ENCODE assay signal across 11 mouse cellular contexts in genomic region chr14:14905530-14905852, GRCm38 (mm10).
DNase-seq lines count a peak whose midpoint lies in the region; ATAC-seq and TF ChIP-seq lines count a peak whose summit lies in the region.
"Had no signal": no experiment of that assay in that cellular context is flagged by ENCODE, and none has a peak within 500 bp of the region (broad histone marks: within the 10 kb centered on the region; RNA-seq: fewer than 3 reads in every experiment).

No protein-coding gene starts in this region.

- no peaks in the 10 kb centered on the region for H3K9me3 ChIP-seq in liver, embryonic 14.5 days (ENCODE audit: control insufficient read depth, low read length)
- H3K9me3 ChIP-seq: embryonic facial prominence, embryonic 12.5 days; G1E; heart, embryonic 12.5 days had no signal

- peak; percentile 15; the same call in 1 of the 2 replicates for TF ChIP-seq CTCF in liver, embryonic 14.5 days (IDR thresholded peaks at IDR 0.05; ENCODE audit: low read depth)

- no peak overlapping the region for H3K4me3 ChIP-seq in liver, embryonic 14.5 days (ENCODE audit: insufficient read depth in 1 of 2, low read depth in 2 of 2, low read length in 2 of 2)
- H3K4me3 ChIP-seq: embryonic facial prominence, embryonic 12.5 days had no signal

- no peaks in the 10 kb centered on the region for H3K36me3 ChIP-seq in liver, embryonic 14.5 days (replicated peaks; ENCODE audit: control insufficient read depth, insufficient read depth, low read depth)
- H3K36me3 ChIP-seq: embryonic facial prominence, embryonic 12.5 days; G1E; heart, embryonic 12.5 days had no signal

- no peak overlapping the region for H3K9ac ChIP-seq in liver, embryonic 14.5 days (replicated peaks)
- H3K9ac ChIP-seq: embryonic facial prominence, embryonic 12.5 days had no signal

- H3K27ac ChIP-seq in liver, embryonic 14.5 days: no peak overlapping the region
- H3K27ac ChIP-seq: embryonic facial prominence, embryonic 12.5 days had no signal

- no peaks in the 10 kb centered on the region for H3K27me3 ChIP-seq in liver, embryonic 14.5 days (ENCODE audit: control insufficient read depth, insufficient read depth, low read length)
- H3K27me3 ChIP-seq: embryonic facial prominence, embryonic 12.5 days; heart, embryonic 12.5 days had no signal

- H3K4me2 ChIP-seq in liver, embryonic 14.5 days (ENCODE audit: low read depth): no peak overlapping the region

- no peak for ATAC-seq in liver, embryonic 14.5 days (ENCODE audit: insufficient read depth)
- peak; percentile 81 for ATAC-seq in granulocyte monocyte progenitor cell, adult 5-6 weeks (replicated peaks; ENCODE audit: poor library complexity, severe bottlenecking)
- ATAC-seq: intestine, postnatal 0 days had no signal

- TF ChIP-seq EP300 in liver, embryonic 14.5 days (IDR thresholded peaks at IDR 0.05; ENCODE audit: low read depth): no peak

- no peaks in the 10 kb centered on the region for H3K4me1 ChIP-seq in liver, embryonic 14.5 days (replicated peaks; ENCODE audit: control insufficient read depth in 2 of 2, insufficient read depth in 2 of 2, low read length in 1 of 2)
- H3K4me1 ChIP-seq: embryonic facial prominence, embryonic 12.5 days; heart, embryonic 12.5 days had no signal

- WGBS in liver, embryonic 14.5 days (ENCODE audit: insufficient replicate concordance): 54% methylated on average over 5 of the region's 5 CpGs

- no peak for DNase-seq in liver, embryonic 14.5 days (ENCODE audit: low read depth in 3 of 3, low spot score in 3 of 3)
- DNase-seq in liver (no peak), 416B (ENCODE audit: low read depth) (peak; percentile 40)
- peak; percentile 7 for DNase-seq in CD4-positive, CD25-positive, alpha-beta regulatory T cell, adult 2 months (ENCODE audit: low read depth, low spot score)
- DNase-seq in gastrocnemius, postnatal 25 days: no peak
- no peak for DNase-seq in layer of hippocampus, postnatal 36 days

Comparison
In these comparisons a context has a peak if more than half of its experiments do, and no peak if none do; other contexts are left out.
1. DNase-seq: peak in 416B (single experiment) and CD4-positive, CD25-positive, alpha-beta regulatory T cell, adult 2 months (single experiment); none in liver, embryonic 14.5 days (0 of 3), liver (single experiment), gastrocnemius, postnatal 25 days (single experiment) and layer of hippocampus, postnatal 36 days (0 of 2).